Mouse (Mus musculus): ENCODE measurements around the gene Rln1.

DNA sequence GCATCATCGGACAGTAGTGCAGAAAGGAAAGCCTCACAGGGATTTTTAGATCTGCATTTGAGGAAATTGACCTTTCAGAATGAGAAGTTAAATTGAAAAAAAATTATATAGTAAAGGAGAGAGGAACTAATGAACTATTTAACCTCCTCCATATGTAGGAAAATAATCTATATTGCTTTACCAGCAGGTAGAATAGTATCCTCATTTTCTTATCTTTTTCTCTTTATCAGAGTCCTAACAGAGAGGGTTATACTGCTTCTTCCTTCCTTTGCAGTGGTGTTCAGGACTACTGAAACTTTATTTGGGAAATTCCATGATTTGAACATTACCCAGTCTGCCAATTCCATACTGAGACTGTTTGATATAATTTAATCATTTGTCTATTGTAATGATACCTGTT lies 37.1 kb downstream of the Rln1 start:
- no peak for TF ChIP-seq CTCF (IDR thresholded peaks at IDR 0.05; ENCODE audit: extremely low read depth, insufficient read depth, insufficient read length, insufficient replicate concordance)
- TF ChIP-seq POLR2A (IDR thresholded peaks at IDR 0.05; ENCODE audit: low read depth, low read length): no peak
